In genomic region chr11:102963246-102963854, GRCm38 (mm10) we compare ENCODE assay signal across 9 mouse cellular contexts. TPM values are rescaled to one million over a fixed set of nuclear protein-coding genes. Genes with fewer than 3 reads are reported as not detected.
A peak's percentile ranks its signal among the peaks of the same experiment; 100 is the strongest.
DNase-seq lines count a peak whose midpoint lies in the region; ATAC-seq lines count a peak whose summit lies in the region.
"Had no signal": no experiment of that assay in that cellular context is flagged by ENCODE, and none has a peak within 500 bp of the region (broad histone marks: within the 10 kb centered on the region; RNA-seq: fewer than 3 reads in every experiment).

No protein-coding gene starts in this region.

- H3K27me3 ChIP-seq in heart, embryonic 13.5 days (replicated peaks) = peaks cover 61% of the 10 kb centered on the region
- H3K27me3 ChIP-seq in hindbrain, embryonic 13.5 days = peaks cover 34% of the 10 kb centered on the region; the same call in 1 of the 2 replicates
- H3K27me3 ChIP-seq in midbrain, embryonic 13.5 days = peaks cover 13% of the 10 kb centered on the region; the same call in 1 of the 2 replicates

- no peak for DNase-seq in heart, adult 9 months (ENCODE audit: low spot score in 2 of 2)
- DNase-seq in embryo, embryonic 10.5 days (ENCODE audit: low spot score) = peak; percentile 73
- DNase-seq in left cerebral cortex, postnatal 25 days (ENCODE audit: low spot score in 2 of 2) = no peak
- DNase-seq in adrenal gland, postnatal 10 days = no peak
- no peak for DNase-seq in spleen, adult 18-20 months

- H3K27ac ChIP-seq in heart, embryonic 13.5 days (replicated peaks) = no peak overlapping the region
- H3K27ac ChIP-seq in hindbrain, embryonic 13.5 days = peak overlapping the region; percentile 91
- H3K27ac ChIP-seq in midbrain, embryonic 13.5 days = peak overlapping the region; percentile 90
- H3K27ac ChIP-seq: liver, embryonic 14.5 days had no signal

- 8% methylated on average over 16 of the region's 16 CpGs for WGBS in heart, embryonic 13.5 days
- WGBS in hindbrain, embryonic 13.5 days = 1% methylated on average over 16 of the region's 16 CpGs
- WGBS in midbrain, embryonic 13.5 days = under 1% methylated on average over 16 of the region's 16 CpGs

- intact Hi-C loops in left cerebral cortex, postnatal 25 days (cut with DNase I) = no loop called here

- H3K36me3 ChIP-seq in heart, embryonic 13.5 days = no peaks in the 10 kb centered on the region
- H3K36me3 ChIP-seq in hindbrain, embryonic 13.5 days = no peaks in the 10 kb centered on the region
- H3K36me3 ChIP-seq in midbrain, embryonic 13.5 days = no peaks in the 10 kb centered on the region

- peaks cover 20% of the 10 kb centered on the region for H3K4me1 ChIP-seq in heart, embryonic 13.5 days
- peaks cover 31% of the 10 kb centered on the region for H3K4me1 ChIP-seq in hindbrain, embryonic 13.5 days (replicated peaks)
- peaks cover 31% of the 10 kb centered on the region for H3K4me1 ChIP-seq in midbrain, embryonic 13.5 days (replicated peaks)

- no peaks in the 10 kb centered on the region for H3K9me3 ChIP-seq in heart, embryonic 13.5 days
- no peaks in the 10 kb centered on the region for H3K9me3 ChIP-seq in hindbrain, embryonic 13.5 days
- no peaks in the 10 kb centered on the region for H3K9me3 ChIP-seq in midbrain, embryonic 13.5 days

- no peak for ATAC-seq in heart, embryonic 13.5 days (ENCODE audit: extremely low read depth, insufficient number of reproducible peaks, low FRiP score, low TSS enrichment)
- peak; percentile 52 for ATAC-seq in hindbrain, embryonic 13.5 days (ENCODE audit: low FRiP score)
- peak; percentile 73 for ATAC-seq in midbrain, embryonic 13.5 days

- H3K4me2 ChIP-seq in heart, embryonic 13.5 days = peak overlapping the region; percentile 58
- peak overlapping the region; percentile 46 for H3K4me2 ChIP-seq in hindbrain, embryonic 13.5 days
- peak overlapping the region; percentile 49 for H3K4me2 ChIP-seq in midbrain, embryonic 13.5 days (replicated peaks)

- peak overlapping the region; percentile 16; the same call in 1 of the 2 replicates for H3K4me3 ChIP-seq in heart, embryonic 13.5 days
- peak overlapping the region; percentile 14; the same call in 1 of the 2 replicates for H3K4me3 ChIP-seq in hindbrain, embryonic 13.5 days
- H3K4me3 ChIP-seq in midbrain, embryonic 13.5 days (replicated peaks) = peak overlapping the region; percentile 20

- H3K9ac ChIP-seq in heart, embryonic 13.5 days = peak overlapping the region; percentile 69
- H3K9ac ChIP-seq in hindbrain, embryonic 13.5 days = peak overlapping the region; percentile 56
- H3K9ac ChIP-seq in midbrain, embryonic 13.5 days (replicated peaks) = peak overlapping the region; percentile 60; the same call in 1 of the 2 replicates
- H3K9ac ChIP-seq: liver, embryonic 14.5 days had no signal

RNA-seq across cellular contexts. Expression of gene C1ql1, which starts 16.9 kb away (rescaled TPM):
- polyA plus RNA-seq in heart, embryonic 13.5 days (2015; fragmentation: Nextera tagmentation; extraction: Ambion mirVana) = 0.71 and 0.74 TPM in 2 replicates
- 5.2 and 5.7 TPM in 2 replicates for polyA plus RNA-seq in hindbrain, embryonic 13.5 days (2015; fragmentation: Nextera tagmentation; extraction: Ambion mirVana)
- polyA plus RNA-seq in midbrain, embryonic 13.5 days (2015; fragmentation: Nextera tagmentation; extraction: Ambion mirVana) = 5.7 and 8.2 TPM in 2 replicates
- 10 to 100 TPM; 16.4 to 17.4 TPM for total RNA-seq in left cerebral cortex, postnatal 25 days (2021)
- 10 to 100 TPM; 31.9 to 34.6 TPM for total RNA-seq in adrenal gland, postnatal 10 days (2021)

RNA-seq across cellular contexts. Expression of gene Kif18b, which starts 38.4 kb away (rescaled TPM):
- 7.0 and 7.3 TPM in 2 replicates for polyA plus RNA-seq in heart, embryonic 13.5 days (2015; fragmentation: Nextera tagmentation; extraction: Ambion mirVana)
- 2.4 and 2.6 TPM in 2 replicates for polyA plus RNA-seq in hindbrain, embryonic 13.5 days (2015; fragmentation: Nextera tagmentation; extraction: Ambion mirVana)
- 4.3 and 4.9 TPM in 2 replicates for polyA plus RNA-seq in midbrain, embryonic 13.5 days (2015; fragmentation: Nextera tagmentation; extraction: Ambion mirVana)
- under 1 TPM; 0.28 to 0.41 TPM for total RNA-seq in left cerebral cortex, postnatal 25 days (2021)
- total RNA-seq in adrenal gland, postnatal 10 days (2021) = 10 to 100 TPM in 1 of 2 experiments, 1 to 10 TPM in 1; 6.9 to 10.4 TPM
